Mouse (Mus musculus): ENCODE data around the gene Ankdd1a. TPM values are rescaled to one million over a fixed set of nuclear protein-coding genes. Genes with fewer than 3 reads are reported as not detected.
A peak's percentile ranks its signal among the peaks of the same experiment; 100 is the strongest.

Gene Ankdd1a
- total RNA-seq (2015) (not detected in 2 replicates), total RNA-seq (2017) (not detected in 2 replicates)

DNA sequence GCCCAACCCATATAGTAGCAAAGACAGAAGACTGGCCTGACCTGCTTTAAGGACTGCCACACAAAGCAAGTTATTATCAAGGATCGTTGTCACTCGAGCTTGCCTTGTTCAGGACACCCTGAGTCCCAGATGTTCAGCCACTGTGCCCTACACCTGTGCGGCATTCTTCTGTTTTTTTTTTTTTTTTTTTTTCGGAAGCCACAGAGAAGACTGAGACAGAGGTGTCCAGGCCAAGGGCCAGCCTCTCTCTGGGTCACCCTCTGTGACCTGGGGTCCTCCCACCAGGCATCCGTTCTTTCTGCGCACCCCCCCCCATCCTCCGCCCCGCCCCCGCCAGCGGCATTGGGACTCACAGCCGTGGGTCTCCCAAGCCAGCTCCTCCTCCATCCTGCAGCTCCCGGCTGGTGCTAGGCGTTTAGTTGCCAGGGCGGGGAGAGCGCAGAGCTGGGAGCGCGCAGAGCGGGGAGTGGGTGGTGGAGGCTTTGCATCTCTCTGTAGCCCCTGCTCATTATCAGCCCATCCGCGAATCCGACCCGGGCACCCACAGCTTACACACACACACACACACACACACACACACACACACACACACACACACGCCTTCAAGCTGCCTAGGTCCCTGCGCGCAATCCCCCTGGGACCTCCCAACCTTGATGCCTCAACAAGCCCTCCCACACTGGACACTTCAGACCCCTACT, at the start of gene Ankdd1a:
Gene Ankdd1a, minus strand, starts transcription at position 387 of the 698 bp plus-strand sequence.
- no peak for ATAC-seq (replicated peaks; ENCODE audit: poor library complexity)

DNA sequence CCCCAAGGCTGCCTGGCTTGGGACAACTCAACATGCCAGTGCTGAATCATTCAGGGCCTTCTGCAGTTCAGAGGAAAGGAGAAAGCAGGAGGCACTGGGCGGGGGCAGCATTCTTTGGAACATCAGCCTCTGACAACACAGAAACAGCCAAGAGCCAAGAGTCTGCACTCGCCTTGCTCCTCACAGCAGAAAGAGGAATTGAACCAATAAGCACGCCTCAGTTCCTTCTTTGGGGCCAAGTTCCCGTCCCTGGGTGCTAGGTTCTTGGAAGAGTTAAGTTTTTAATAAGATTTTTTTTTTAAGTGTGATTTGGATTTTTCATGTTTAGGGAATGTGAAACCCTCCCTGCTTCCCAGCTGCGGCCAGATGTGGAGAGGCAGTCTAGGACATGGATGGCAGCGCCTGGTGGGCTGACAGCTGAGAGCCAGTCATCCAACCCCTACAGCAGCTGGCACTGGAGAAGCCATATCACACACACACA, 49.5 kb upstream of the Ankdd1a start:
- peak; percentile 56 for ATAC-seq (replicated peaks; ENCODE audit: poor library complexity)

DNA sequence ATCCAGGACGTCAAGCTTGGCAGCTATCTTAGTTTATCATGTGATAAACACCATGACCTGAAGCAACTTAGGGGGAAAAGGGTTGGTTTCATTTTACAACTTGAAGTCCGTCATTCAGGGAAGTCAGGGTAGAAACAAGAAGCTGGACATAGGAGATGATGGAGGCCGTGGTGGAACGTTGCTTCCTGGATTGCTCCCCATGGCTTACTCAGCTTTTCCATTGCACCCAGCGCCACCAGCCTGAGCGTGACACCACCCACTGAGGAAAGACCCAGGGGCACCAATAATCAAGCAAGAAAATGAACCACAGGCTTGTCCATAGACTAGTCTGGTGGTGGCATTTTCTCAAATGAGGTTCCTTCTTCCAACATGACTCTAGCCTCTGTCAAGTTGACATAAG, 48.8 kb upstream of the Ankdd1a start:
- peak; percentile 24 for ATAC-seq (replicated peaks; ENCODE audit: poor library complexity)

DNA sequence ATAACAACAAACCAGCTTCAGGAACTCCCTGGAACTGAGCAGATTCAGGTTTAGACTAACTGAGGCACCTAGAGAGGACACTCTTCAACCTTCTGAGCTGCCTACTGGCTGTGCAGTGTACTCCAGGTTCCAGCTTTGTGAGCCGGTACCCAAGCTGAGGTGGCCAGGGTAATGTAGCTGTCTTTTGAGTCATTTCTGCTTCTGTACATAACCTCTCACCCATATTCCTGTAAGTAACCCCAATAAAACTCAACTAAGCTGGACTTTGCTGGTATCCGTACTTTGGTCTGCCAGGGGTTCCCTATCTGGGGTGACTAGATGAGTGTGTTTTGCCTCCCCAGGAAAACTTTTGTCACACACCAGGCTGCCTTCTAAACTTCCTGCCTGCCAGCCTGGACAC, 44.7 kb upstream of the Ankdd1a start:
- ATAC-seq (replicated peaks; ENCODE audit: poor library complexity), result no peak

DNA sequence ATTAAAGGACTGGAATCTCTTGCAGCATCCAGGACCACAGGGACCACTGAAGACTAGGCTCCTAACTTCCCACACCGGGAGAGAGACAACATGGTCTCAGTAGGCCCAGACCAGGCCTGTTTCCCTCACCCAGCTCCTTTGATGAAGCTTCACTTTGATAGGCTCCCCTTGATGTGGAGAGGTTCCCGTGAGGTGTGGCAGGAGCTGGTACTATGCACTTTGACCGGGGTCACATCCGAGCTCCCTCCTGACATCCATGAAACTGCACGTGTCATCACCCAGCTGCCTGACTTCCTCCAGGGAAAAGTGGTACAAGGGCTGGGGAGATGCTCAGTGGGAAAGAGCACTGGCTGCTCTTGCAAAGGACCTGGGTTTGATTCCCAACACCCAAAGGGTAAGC, 43.1 kb upstream of the Ankdd1a start:
- ATAC-seq (replicated peaks; ENCODE audit: poor library complexity), result no peak

DNA sequence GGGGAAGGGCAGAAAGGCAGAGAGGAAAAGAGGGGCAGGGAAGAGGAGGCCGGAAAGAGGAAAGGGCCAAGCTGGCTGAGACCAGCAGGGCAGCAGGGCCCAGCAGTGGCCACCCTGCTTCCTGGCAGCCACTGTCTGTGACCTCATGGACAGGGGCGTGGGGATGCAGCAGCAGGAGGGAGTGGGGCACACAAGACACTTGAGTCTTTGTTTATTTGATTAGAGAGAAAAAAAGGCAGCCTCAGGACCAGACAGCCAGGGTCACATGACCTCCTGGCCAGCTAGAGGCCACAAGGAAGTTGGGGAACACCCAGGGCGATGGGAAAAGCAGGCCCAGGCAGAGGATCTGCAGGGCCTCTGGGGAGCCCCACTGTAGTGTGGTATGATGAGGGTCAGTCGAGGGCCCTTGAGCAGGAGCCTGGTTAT, 42.1 kb upstream of the Ankdd1a start:
- ATAC-seq (replicated peaks; ENCODE audit: poor library complexity), result no peak

DNA sequence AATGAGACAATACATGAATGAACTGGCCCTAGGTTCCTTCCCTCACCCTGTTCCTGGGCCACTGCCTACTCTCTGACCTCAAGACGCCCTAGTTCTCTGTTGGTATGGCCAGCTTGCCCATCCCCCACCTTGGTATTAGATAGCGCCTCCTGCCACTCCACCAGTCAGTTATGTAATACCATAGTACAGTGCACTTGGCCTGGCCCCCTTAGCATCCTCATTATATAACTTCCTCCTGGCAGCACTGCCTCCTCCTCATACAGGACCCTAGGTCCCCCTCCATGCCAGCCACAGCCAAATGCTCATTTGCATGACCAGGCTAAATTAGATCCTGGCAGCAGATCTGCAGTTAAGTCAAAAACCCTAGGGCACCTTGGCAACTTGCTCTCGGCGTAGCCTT, 41.0 kb upstream of the Ankdd1a start:
- peak; percentile 87 for ATAC-seq (replicated peaks; ENCODE audit: poor library complexity)

DNA sequence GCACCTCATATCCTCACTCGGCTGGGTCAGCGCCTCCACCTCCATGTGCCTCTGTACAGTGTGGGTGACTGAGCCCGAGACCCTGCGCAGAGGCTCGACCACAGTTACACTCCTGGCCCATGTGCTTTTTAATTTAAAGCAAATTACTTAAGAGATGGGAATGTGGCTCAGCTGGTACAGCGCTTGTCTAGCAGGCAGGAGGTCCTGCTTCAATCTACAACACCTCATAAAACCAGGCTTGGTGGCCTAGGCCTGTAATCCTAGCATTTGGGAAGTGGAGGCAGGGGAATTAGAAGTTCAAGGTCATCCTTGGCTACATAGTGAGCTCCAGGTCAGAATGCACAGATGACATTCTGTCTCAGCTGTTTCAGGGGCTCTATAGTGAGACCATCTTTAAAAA, 38.8 kb upstream of the Ankdd1a start:
- no peak for ATAC-seq (replicated peaks; ENCODE audit: poor library complexity)

DNA sequence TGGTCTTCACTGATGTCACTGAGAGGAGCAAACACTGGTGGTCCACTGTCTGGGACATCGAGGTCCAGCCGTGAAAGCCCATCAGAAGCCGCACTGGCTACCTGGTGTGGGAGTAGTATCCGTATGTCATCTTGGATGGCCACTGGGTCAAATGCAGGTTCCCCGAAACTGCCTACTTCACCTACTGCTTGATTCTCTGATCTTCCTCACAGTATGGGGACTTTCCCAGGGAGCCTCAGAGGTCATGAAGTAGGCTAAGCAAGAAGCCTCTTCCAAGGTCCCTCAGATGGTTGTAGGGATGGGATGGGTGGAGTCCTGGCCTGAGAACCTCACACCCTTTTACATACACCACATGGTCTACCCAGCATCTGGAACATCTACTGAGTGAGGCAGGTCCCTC, 37.0 kb upstream of the Ankdd1a start:
- no peak for ATAC-seq (replicated peaks; ENCODE audit: poor library complexity)

DNA sequence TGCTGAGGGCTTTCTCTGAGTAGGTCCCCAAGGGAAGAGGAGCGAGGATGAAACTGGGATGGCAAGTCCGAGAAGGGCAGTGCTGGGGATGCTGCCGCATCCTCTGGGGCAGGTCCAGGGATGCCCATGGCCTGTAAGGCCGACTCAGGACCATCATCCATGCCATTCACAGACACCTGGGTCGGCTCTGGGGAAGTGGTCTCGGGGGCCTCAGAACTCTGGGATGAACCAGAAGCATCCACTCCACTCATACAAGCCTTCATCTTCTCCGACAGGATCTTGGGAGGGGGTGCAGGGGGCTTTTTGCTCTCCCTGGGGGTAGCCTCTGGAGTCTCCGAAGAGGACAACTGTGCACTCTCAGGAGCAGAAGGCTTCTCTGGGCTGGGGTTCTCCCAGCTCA, 36.4 kb upstream of the Ankdd1a start:
- no peak for ATAC-seq (replicated peaks; ENCODE audit: poor library complexity)

DNA sequence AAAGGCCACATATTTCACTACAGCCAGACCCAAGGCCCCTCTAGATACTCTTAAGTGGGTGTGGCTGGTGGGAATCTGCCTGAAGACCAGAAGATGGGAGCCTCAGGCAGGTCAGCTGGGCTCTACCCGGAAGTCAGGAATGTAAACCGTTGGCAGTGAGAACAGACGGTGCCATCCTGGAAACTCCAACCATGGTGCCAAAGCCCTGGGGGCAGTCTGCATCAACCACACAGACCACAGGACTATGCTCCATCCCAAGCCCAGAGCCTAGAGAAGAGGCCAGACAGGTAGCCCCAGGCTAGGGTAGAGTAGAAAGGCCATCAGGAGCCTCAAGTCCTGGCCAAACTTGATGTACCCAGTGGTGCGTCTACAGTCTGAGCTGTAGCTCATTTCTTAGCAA, 35.6 kb upstream of the Ankdd1a start:
- no peak for ATAC-seq (replicated peaks; ENCODE audit: poor library complexity)

DNA sequence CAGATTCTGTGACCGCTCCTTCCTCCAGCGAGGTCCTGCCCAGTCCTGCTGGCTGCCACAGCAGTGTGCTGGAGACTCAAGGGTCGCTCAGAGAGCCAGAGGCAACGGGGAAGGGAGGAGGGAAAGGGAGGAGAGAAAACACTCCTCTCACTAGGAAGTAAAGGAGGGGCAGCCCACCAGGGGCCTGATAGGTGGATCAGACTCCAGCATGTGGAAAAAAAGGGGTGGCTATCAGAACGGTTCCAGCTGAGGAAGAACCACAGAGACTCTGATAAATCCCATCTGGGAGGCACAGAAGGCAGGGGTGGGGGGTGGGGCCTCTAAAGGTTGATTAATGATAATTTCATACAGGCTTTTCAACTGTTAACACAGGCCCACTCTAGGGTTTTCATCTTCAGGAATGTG, 35.0 kb upstream of the Ankdd1a start:
- ATAC-seq (replicated peaks; ENCODE audit: poor library complexity), result peak; percentile 77

DNA sequence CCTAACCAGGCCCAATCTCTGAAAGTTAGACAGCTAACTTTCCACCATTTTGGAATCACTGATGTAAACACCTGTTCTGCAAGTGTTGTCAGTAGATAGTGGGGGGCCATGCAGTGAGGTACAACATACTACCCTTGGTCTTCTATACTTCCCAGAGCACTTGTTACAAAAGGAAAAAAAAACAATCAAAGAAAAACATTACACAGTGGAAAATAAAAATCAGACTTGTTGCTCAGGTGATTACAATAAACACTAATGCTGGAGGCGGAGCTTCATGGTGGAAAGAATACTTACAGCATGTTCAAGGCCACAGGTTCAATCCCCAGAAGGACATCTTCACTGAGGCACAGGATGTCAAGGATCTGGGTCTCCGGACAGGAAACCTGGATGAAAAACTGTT, 32.7 kb upstream of the Ankdd1a start:
- ATAC-seq (replicated peaks; ENCODE audit: poor library complexity), result no peak

DNA sequence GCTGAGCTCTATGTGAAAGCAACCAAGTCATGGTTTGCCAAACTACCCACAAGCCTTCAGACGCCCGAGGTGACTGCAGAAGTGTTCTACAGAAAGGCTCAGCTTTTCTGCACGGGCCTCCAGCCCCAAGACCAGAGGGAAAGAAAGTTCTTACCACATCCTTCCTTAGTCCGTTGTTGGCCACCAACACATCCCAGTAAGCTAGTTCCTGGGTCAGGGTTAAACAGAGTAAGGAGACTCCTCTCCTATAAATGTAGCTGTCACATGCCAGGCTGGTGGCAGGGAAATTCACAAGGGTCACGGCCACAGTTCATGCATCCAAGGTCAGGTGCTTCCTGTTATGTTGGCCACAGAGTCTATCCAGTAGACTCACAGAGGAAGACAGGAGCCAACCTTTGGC, 32.1 kb upstream of the Ankdd1a start:
- ATAC-seq (replicated peaks; ENCODE audit: poor library complexity), result peak; percentile 45

DNA sequence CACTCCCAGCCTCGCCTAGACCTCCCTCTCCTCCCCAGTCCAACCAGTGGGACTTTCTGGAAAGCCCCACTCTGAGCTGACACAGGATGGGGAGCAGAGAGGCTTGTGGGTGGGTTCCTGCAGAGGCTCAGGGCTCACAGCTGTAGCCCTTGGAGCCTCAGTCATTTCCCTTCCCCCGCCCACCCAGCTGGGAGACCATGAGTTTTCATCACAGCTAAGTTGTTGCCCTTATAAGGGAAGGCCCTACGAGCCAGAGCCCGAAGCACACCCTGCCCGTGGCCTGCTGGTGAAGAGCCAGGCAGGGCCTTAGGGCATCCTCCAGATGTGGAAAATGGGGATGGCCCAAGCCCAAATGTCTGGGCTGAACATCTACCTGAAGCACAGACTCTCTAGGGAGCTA, 31.0 kb upstream of the Ankdd1a start:
- peak; percentile 48 for ATAC-seq (replicated peaks; ENCODE audit: poor library complexity)

DNA sequence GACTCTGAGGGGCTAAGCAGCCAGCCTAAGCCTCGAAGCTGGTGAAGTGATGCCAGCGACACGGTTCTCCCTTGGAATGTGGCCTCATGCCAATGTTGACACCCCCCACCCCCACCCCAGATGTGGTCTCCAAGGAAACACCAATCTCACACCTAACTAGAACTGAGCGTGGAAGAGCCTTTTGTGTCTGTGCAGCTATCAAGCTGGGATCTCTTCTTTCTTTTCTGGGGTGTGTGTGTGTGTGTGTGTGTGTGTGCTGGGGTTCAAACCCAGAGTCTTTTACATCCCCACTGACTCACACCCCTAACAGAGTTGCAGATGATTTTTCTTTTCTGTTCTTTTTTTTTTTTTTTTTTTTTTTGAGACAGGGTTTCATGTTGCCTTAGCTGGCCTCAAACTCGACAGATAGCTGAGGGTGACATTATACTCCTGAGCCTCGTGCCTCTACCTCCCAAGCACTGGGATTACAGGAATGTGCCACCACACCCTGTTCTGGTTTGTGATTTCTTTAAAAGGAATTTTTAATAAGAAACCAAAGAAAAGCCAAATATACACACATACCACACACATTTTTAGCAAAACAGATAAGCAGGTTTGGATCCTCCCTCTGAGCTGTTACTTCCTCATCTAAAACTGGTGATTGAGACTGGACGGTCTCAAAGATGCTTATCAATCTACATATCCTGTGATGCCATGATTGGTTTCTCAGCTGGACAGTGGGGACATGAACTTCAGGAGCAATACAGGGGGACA, 30.3 kb upstream of the Ankdd1a start:
- ATAC-seq (replicated peaks; ENCODE audit: poor library complexity), result no peak

DNA sequence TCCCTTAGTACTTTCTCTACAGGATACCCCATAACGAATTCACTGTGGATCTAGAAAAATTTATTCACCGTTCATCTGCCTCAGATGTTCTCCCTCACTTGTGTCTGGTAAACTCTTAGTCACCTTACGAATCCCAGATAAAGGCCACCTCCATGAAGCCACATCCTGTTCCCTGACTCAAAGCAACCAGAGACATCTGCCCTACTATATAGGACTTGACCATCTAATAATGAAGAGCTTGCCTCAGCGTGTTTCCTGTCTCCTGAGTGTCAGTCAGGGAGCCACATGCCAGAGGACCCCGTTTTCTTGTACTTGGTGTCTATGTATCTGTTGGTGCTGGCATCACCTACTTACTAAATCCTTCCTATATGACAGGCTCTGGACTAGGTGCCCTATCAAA, 29.6 kb upstream of the Ankdd1a start:
- ATAC-seq (replicated peaks; ENCODE audit: poor library complexity), result no peak

DNA sequence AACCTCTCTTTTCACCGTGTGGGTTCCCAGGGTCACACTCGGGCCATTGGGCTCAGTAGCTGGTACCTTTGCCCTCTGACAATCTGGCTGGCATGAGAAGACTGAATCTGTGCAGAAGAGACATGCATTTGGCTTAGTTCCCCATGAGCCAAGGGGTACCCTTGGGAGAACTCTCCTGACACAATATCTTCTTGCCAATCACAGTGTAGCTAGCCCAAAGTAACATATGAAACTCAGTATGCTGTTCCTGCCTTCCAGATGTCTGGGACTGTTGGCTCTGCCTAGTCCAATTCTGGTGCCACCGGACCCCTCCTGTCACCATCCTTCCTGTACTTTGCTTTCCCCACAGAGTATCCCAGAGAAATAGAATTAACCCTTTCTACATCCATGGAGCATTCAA, 29.1 kb upstream of the Ankdd1a start:
- no peak for ATAC-seq (replicated peaks; ENCODE audit: poor library complexity)

DNA sequence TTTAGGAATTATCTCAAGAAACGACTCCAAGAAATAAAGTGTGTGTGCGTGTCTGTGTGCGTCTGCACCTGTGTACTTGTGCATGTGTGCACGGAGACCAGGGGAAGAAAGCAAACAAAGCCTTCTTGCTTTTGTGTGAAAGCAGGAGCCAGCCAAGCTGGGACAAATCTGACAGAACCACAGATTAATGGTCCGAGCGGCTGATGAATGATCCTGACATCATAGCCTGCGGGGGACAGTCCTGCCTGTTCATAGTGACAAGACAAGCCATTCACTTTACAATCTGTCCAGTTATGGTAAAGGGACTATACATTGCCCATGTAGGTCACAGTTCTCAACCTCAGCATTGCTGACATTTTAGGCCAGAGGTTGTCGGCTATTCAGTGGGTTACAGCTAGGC, 28.3 kb upstream of the Ankdd1a start:
- no peak for ATAC-seq (replicated peaks; ENCODE audit: poor library complexity)

DNA sequence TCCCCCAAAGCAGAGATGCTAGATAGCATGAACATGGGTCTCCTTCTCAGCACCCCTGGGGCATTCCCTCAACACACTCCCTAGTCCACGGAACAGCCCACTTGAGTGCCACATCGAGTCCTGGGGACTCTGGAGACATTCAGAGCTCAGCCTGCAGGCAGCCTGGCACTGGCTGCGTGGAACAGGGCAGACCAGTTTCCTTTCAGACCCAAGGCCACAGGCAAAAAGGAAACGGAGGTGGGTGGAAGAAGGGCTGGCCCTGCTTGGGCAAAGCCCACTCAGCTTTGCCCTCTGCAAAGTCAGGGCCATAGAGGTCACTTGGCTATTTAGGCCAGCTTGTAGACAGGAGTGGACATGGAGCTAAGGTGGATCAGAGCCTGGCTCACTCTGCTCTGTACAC, 27.9 kb upstream of the Ankdd1a start:
- ATAC-seq (replicated peaks; ENCODE audit: poor library complexity), result no peak

DNA sequence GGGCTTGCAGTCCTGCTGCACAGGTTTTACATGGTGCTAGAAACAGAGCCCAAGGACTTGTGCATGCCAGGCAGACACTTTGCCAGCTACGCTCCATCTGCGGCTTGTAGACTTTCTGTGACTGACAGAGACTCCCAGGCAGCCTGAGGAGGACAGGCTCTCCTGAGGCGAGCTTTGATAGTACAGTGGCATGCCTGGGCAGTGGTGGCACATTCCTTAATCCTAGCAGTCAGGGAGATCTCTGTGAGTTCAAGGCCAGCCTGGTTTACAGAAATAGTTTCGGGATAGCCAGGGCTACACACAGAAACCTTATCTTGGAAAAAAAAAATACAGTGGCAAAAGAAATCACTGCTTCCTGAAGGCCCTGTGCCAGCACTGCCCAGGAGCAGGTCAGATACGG, 27.1 kb upstream of the Ankdd1a start:
- ATAC-seq (replicated peaks; ENCODE audit: poor library complexity), result no peak

DNA sequence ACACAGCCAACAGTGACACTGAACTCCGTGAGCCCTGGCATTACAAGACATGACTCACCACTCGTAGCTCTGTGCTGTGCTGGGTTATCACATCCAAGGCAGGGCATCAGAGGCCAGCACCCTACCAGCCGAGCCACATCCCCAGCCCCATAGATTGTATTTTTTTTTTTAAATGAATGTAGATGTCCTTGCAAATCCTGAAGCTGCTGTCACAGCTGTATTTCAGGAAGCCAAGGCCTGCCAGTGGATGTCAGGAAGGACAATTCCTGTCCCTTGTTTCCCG, 26.4 kb upstream of the Ankdd1a start:
- ATAC-seq (replicated peaks; ENCODE audit: poor library complexity), result 0 out of 2 replicates have a peak, but pooled peaks have one; percentile 21

Measured in megakaryocyte progenitor cell, adult 5-6 weeks (primary cell).